Mouse (Mus musculus) heart, embryonic 15.5 days (tissue): ENCODE results near the gene Ppm1h. TPM values are rescaled to one million over a fixed set of nuclear protein-coding genes. Genes with fewer than 3 reads are reported as not detected.

Source experiments
- ATAC-seq: fragments of 200-750 bp; cut with Nextera tagmentation; replicated peaks from 2 replicates; pipeline ENCODE4 v1.8.0; 2017; ENCODE audit warnings: low read depth, moderate TSS enrichment; ENCODE audit not compliant: insufficient number of reproducible peaks, insufficient read depth, low FRiP score
- H3K27ac ChIP-seq: fragments of 300-500 bp; sonication (generic); 2 replicates; pipeline ENCODE4 v1.5.1; 2015; ENCODE audit warnings: mild to moderate bottlenecking, inconsistent platforms
- H3K27me3 ChIP-seq: fragments of 300-500 bp; sonication (generic); 2 replicates; pipeline ENCODE4 v1.6.1; 2015; ENCODE audit warnings: inconsistent platforms
- H3K36me3 ChIP-seq: fragments of 300-500 bp; sonication (generic); 2 replicates; pipeline ENCODE4 v1.6.1; 2015; ENCODE audit warnings: mild to moderate bottlenecking, inconsistent platforms
- H3K4me1 ChIP-seq: fragments of 300-500 bp; sonication (generic); replicated peaks from 2 replicates; pipeline ENCODE4 v1.6.1; 2015; ENCODE audit warnings: inconsistent platforms
- H3K4me2 ChIP-seq: fragments of 300-500 bp; sonication (generic); 2 replicates; pipeline ENCODE4 v1.6.1; 2015; ENCODE audit warnings: inconsistent platforms, mild to moderate bottlenecking, moderate library complexity
- H3K4me3 ChIP-seq: fragments of 300-500 bp; sonication (generic); 2 replicates; pipeline ENCODE4 v1.5.1; 2015; ENCODE audit warnings: mild to moderate bottlenecking, inconsistent platforms
- H3K9ac ChIP-seq: fragments of 300-500 bp; sonication (generic); 2 replicates; pipeline ENCODE4 v1.6.1; 2015; ENCODE audit warnings: mild to moderate bottlenecking, inconsistent platforms
- H3K9me3 ChIP-seq: fragments of 300-500 bp; sonication (generic); replicated peaks from 2 replicates; pipeline ENCODE4 v1.6.1; 2016; ENCODE audit warnings: inconsistent platforms
- WGBS: fragments of 180-500 bp; shearing (Covaris S2); methylation state at CpG from one replicate; pipeline ENCODE4 v1.1.7; 2015; ENCODE audit warnings: mixed read lengths; 5-methylcytosine and 5-hydroxymethylcytosine counted together
- polyA plus RNA-seq: library from polyadenylated mRNA; unstranded; fragments of >200 nt; fragmentation: Nextera tagmentation; extraction: Ambion mirVana; gene quantifications from 2 replicates; pipeline ENCODE4 v1.2.1, GENCODE M21; 2015

The Ppm1h gene
- polyA plus RNA-seq, 1 experiment from 2014 or later = 4.2 TPM

GRCm38 (mm10) chr10:122886916-122887527 lies 208.5 kb downstream of the Ppm1h start:
- H3K9ac ChIP-seq = peak overlapping the region; percentile 57; the same call in 1 of the 2 replicates
- WGBS = 65% methylated on average over 14 of the region's 14 CpGs
- H3K4me2 ChIP-seq = peak overlapping the region; percentile 61; the same call in 1 of the 2 replicates
- peaks cover 67% of the 10 kb centered on the region for H3K4me1 ChIP-seq
- no peaks in the 10 kb centered on the region for H3K27me3 ChIP-seq
- H3K4me3 ChIP-seq = no peak overlapping the region
- ATAC-seq = no peak
- H3K9me3 ChIP-seq = no peaks in the 10 kb centered on the region
- no peaks in the 10 kb centered on the region for H3K36me3 ChIP-seq
- H3K27ac ChIP-seq = peak overlapping the region; percentile 77

GRCm38 (mm10) chr10:122887528-122888183 lies 209.1 kb downstream of the Ppm1h start:
- H3K4me1 ChIP-seq = peaks cover 65% of the 10 kb centered on the region
- no peaks in the 10 kb centered on the region for H3K36me3 ChIP-seq
- H3K4me3 ChIP-seq = no peak overlapping the region
- WGBS = 43% methylated on average over 10 of the region's 10 CpGs
- H3K9me3 ChIP-seq = no peaks in the 10 kb centered on the region
- H3K27ac ChIP-seq = peak overlapping the region; percentile 77
- no peaks in the 10 kb centered on the region for H3K27me3 ChIP-seq
- no peak overlapping the region for H3K4me2 ChIP-seq
- ATAC-seq = no peak; the same call in 1 of the 2 replicates
- no peak overlapping the region; the same call in 1 of the 2 replicates for H3K9ac ChIP-seq

- no peaks in the 10 kb centered on the region for H3K27me3 ChIP-seq
- H3K9ac ChIP-seq = no peak overlapping the region
- H3K9me3 ChIP-seq = no peaks in the 10 kb centered on the region
- H3K4me2 ChIP-seq = no peak overlapping the region
- 69% methylated on average over 14 of the region's 14 CpGs for WGBS
- peaks cover 58% of the 10 kb centered on the region for H3K4me1 ChIP-seq
- peak overlapping the region; percentile 3 for H3K27ac ChIP-seq
- no peak overlapping the region for H3K4me3 ChIP-seq
- no peak for ATAC-seq
- no peaks in the 10 kb centered on the region for H3K36me3 ChIP-seq
These were observed 212.3 kb downstream of the Ppm1h start for GRCm38 (mm10) chr10:122890682-122891350.

- Histone ChIP-seq H3K27me3 (no peaks in the 10 kb centered on the region), H3K4me1 (peaks cover 54% of the 10 kb centered on the region), H3K4me3 (no peak overlapping the region), H3K9me3 (no peaks in the 10 kb centered on the region), H3K27ac (peak overlapping the region; percentile 19), H3K9ac (no peak overlapping the region), H3K36me3 (no peaks in the 10 kb centered on the region), H3K4me2 (no peak overlapping the region)
- ATAC-seq = no peak
- 53% methylated on average over 6 of the region's 6 CpGs for WGBS
These were observed 212.9 kb downstream of the Ppm1h start for GRCm38 (mm10) chr10:122891461-122891860.

GRCm38 (mm10) chr10:122894555-122895069 lies 216.1 kb downstream of the Ppm1h start:
- H3K4me2 ChIP-seq = 0 out of 2 replicates have a peak overlapping the region, but pooled peaks have one; percentile 7
- no peaks in the 10 kb centered on the region for H3K36me3 ChIP-seq
- no peak overlapping the region for H3K9ac ChIP-seq
- WGBS = 30% methylated on average over 12 of the region's 12 CpGs
- H3K27me3 ChIP-seq = no peaks in the 10 kb centered on the region
- H3K4me1 ChIP-seq = peaks cover 32% of the 10 kb centered on the region
- H3K27ac ChIP-seq = peak overlapping the region; percentile 95
- H3K9me3 ChIP-seq = no peaks in the 10 kb centered on the region
- ATAC-seq = peak; percentile 84
- no peak overlapping the region for H3K4me3 ChIP-seq

GRCm38 (mm10) chr10:122895121-122895770 lies 216.7 kb downstream of the Ppm1h start:
- H3K4me1 ChIP-seq = peaks cover 28% of the 10 kb centered on the region
- WGBS = 68% methylated on average over 12 of the region's 12 CpGs
- ATAC-seq = peak; percentile 20; the same call in 1 of the 2 replicates
- H3K27me3 ChIP-seq = no peaks in the 10 kb centered on the region
- H3K9me3 ChIP-seq = no peaks in the 10 kb centered on the region
- 0 out of 2 replicates have a peak overlapping the region, but pooled peaks have one; percentile 7 for H3K4me2 ChIP-seq
- no peak overlapping the region for H3K4me3 ChIP-seq
- no peaks in the 10 kb centered on the region for H3K36me3 ChIP-seq
- no peak overlapping the region for H3K9ac ChIP-seq
- peak overlapping the region; percentile 95 for H3K27ac ChIP-seq

GRCm38 (mm10) chr10:122899971-122900370 lies 221.4 kb downstream of the Ppm1h start:
- Histone ChIP-seq H3K36me3 (no peaks in the 10 kb centered on the region), H3K9me3 (no peaks in the 10 kb centered on the region), H3K27ac (no peak overlapping the region), H3K4me3 (no peak overlapping the region), H3K4me2 (no peak overlapping the region), H3K27me3 (no peaks in the 10 kb centered on the region), H3K4me1 (peaks cover 6% of the 10 kb centered on the region), H3K9ac (no peak overlapping the region)
- WGBS = 66% methylated on average over 7 of the region's 7 CpGs
- no peak for ATAC-seq

- no peak for ATAC-seq
- H3K4me1 ChIP-seq = peaks cover 1% of the 10 kb centered on the region
- H3K36me3 ChIP-seq = no peaks in the 10 kb centered on the region
- H3K27ac ChIP-seq = no peak overlapping the region
- no peaks in the 10 kb centered on the region for H3K27me3 ChIP-seq
- H3K9me3 ChIP-seq = no peaks in the 10 kb centered on the region
- H3K4me2 ChIP-seq = no peak overlapping the region
- no peak overlapping the region for H3K4me3 ChIP-seq
- no peak overlapping the region for H3K9ac ChIP-seq
- 84% methylated on average over 1 of the region's 1 CpGs for WGBS
These were observed 221.9 kb downstream of the Ppm1h start for GRCm38 (mm10) chr10:122900466-122900865.

- Histone ChIP-seq H3K4me2 (no peak overlapping the region), H3K27ac (no peak overlapping the region), H3K4me1 (no peaks in the 10 kb centered on the region), H3K9me3 (no peaks in the 10 kb centered on the region), H3K27me3 (no peaks in the 10 kb centered on the region), H3K9ac (no peak overlapping the region), H3K36me3 (no peaks in the 10 kb centered on the region), H3K4me3 (no peak overlapping the region)
- WGBS = 88% methylated on average over 5 of the region's 5 CpGs
- no peak for ATAC-seq
These were observed 222.8 kb downstream of the Ppm1h start for GRCm38 (mm10) chr10:122901379-122901778.

GRCm38 (mm10) chr10:122909406-122910032 lies 231.0 kb downstream of the Ppm1h start:
- WGBS = 83% methylated on average over 9 of the region's 9 CpGs
- Histone ChIP-seq H3K36me3 (no peaks in the 10 kb centered on the region), H3K4me1 (peaks cover 12% of the 10 kb centered on the region), H3K4me3 (no peak overlapping the region), H3K9me3 (no peaks in the 10 kb centered on the region), H3K27ac (no peak overlapping the region), H3K9ac (no peak overlapping the region), H3K4me2 (no peak overlapping the region), H3K27me3 (no peaks in the 10 kb centered on the region)
- no peak for ATAC-seq
